In genomic region chr7:118597201-118597600, GRCm38 (mm10) we compare ENCODE assay signal across 8 mouse cellular contexts. TPM values are rescaled to one million over a fixed set of nuclear protein-coding genes. Genes with fewer than 3 reads are reported as not detected.
DNase-seq lines count a peak whose midpoint lies in the region; ATAC-seq and TF ChIP-seq lines count a peak whose summit lies in the region.

Gene Tmc5 (plus strand): TSS chr7:118597297.

- peak within 1 kb of the TSS; percentile 35; the same call in 1 of the 2 replicates for H3K9ac ChIP-seq in hindbrain, postnatal 0 days (replicated peaks; ENCODE audit: low read length)
- peak within 1 kb of the TSS; percentile 35; the same call in 1 of the 2 replicates for H3K9ac ChIP-seq in neural tube, embryonic 11.5 days (ENCODE audit: low read length)

- H3K27me3 ChIP-seq in hindbrain, postnatal 0 days (ENCODE audit: insufficient read depth, low read length): no peaks in the 10 kb centered on the region
- peaks cover 13% of the 10 kb centered on the region for H3K27me3 ChIP-seq in neural tube, embryonic 11.5 days (ENCODE audit: control insufficient read depth, insufficient read depth, low read length)

- H3K4me3 ChIP-seq in hindbrain, postnatal 0 days (ENCODE audit: low read length): peak within 1 kb of the TSS; percentile 23
- peak within 1 kb of the TSS; percentile 16; the same call in 1 of the 2 replicates for H3K4me3 ChIP-seq in neural tube, embryonic 11.5 days (ENCODE audit: low read depth, low read length)

- H3K4me2 ChIP-seq in hindbrain, postnatal 0 days (ENCODE audit: low read depth, low read length): peak within 1 kb of the TSS; percentile 56
- peak within 1 kb of the TSS; percentile 38 for H3K4me2 ChIP-seq in neural tube, embryonic 11.5 days (ENCODE audit: low read depth)

- no peak within 1 kb of the TSS for H3K27ac ChIP-seq in hindbrain, postnatal 0 days
- no peak within 1 kb of the TSS for H3K27ac ChIP-seq in neural tube, embryonic 11.5 days (ENCODE audit: low read depth, low read length)

- H3K4me1 ChIP-seq in hindbrain, postnatal 0 days (ENCODE audit: insufficient read depth, low read length): peaks cover 12% of the 10 kb centered on the region
- peaks cover 26% of the 10 kb centered on the region for H3K4me1 ChIP-seq in neural tube, embryonic 11.5 days (ENCODE audit: control insufficient read depth, insufficient read depth, low read length)

- DNase-seq in embryo, embryonic 10 days (ENCODE audit: low spot score): peak; percentile 50
- DNase-seq in embryo, embryonic 10.5 days (ENCODE audit: low spot score): no peak
- peak; percentile 32 for DNase-seq in embryo, embryonic 11 days
- no peak for DNase-seq in hindbrain, postnatal 0 days (ENCODE audit: low spot score)
- DNase-seq in neural tube, embryonic 11.5 days (ENCODE audit: low spot score): no peak
- DNase-seq in right cerebral cortex, postnatal 10 days (ENCODE audit: low spot score in 2 of 2): no peak
- DNase-seq in cerebellum, postnatal 25 days: no peak
- DNase-seq in lung, postnatal 36 days: no peak

- WGBS in hindbrain, postnatal 0 days: 4% methylated on average over 23 of the region's 23 CpGs
- 2% methylated on average over 22 of the region's 23 CpGs for WGBS in neural tube, embryonic 11.5 days

- H3K9me3 ChIP-seq in hindbrain, postnatal 0 days (ENCODE audit: low read length): no peaks in the 10 kb centered on the region
- no peaks in the 10 kb centered on the region for H3K9me3 ChIP-seq in neural tube, embryonic 11.5 days (ENCODE audit: control insufficient read depth, low read length)

- no peaks in the 10 kb centered on the region for H3K36me3 ChIP-seq in hindbrain, postnatal 0 days (ENCODE audit: insufficient read depth, low read length)
- no peaks in the 10 kb centered on the region for H3K36me3 ChIP-seq in neural tube, embryonic 11.5 days (ENCODE audit: control insufficient read depth, insufficient read depth, low read length)

- no peak for ATAC-seq in hindbrain, postnatal 0 days
- no peak for ATAC-seq in neural tube, embryonic 11.5 days (ENCODE audit: insufficient read depth, low FRiP score, low TSS enrichment)

- no peak; the same call in 1 of the 2 replicates for TF ChIP-seq CTCF in hindbrain, postnatal 0 days (IDR thresholded peaks at IDR 0.05; ENCODE audit: low read depth)

RNA-seq across cellular contexts. Expression of gene Tmc5, which starts in this region (rescaled TPM):
- 0.29 and 0.73 TPM in 2 replicates for total RNA-seq in hindbrain, postnatal 0 days (2014; rRNA removed)
- 0.24 and 0.25 TPM in 2 replicates for polyA plus RNA-seq in hindbrain, postnatal 0 days (2015; fragmentation: Nextera tagmentation; extraction: Ambion mirVana)
- polyA plus RNA-seq in neural tube, embryonic 11.5 days (2014; fragmentation: Nextera tagmentation; extraction: Ambion mirVana): 0.17 and 0.19 TPM in 2 replicates

Comparison
In these comparisons a context has a peak if more than half of its experiments do, and no peak if none do; other contexts are left out.
1. DNase-seq: peak in embryo, embryonic 10 days (single experiment) and embryo, embryonic 11 days (single experiment); none in embryo, embryonic 10.5 days (single experiment), hindbrain, postnatal 0 days (single experiment), neural tube, embryonic 11.5 days (single experiment), right cerebral cortex, postnatal 10 days (0 of 2), cerebellum, postnatal 25 days (0 of 2) and lung, postnatal 36 days (single experiment).